Mouse (Mus musculus) spleen, adult 2 months (tissue): ENCODE measurements around the gene Klhdc8a.

Experiments used
- CTCF ChIP-seq: fragments of 200-500 bp; IDR thresholded peaks from 2 replicates; pipeline ENCODE4 v1.5.1; 2011; ENCODE audit warnings: mild to moderate bottlenecking, inconsistent platforms; ENCODE audit not compliant: insufficient read depth, insufficient read length, insufficient replicate concordance; ENCODE audit errors: extremely low read depth
- POLR2A ChIP-seq: fragments of 200-500 bp; IDR thresholded peaks from 2 replicates; pipeline ENCODE4 v1.6.1; 2011; ENCODE audit warnings: low read depth, low read length, inconsistent platforms

- TF ChIP-seq POLR2A = no peak
- TF ChIP-seq CTCF = no peak
Observed at GRCm38 (mm10) chr1:132336921-132337320, 38.5 kb downstream of the Klhdc8a start.
